Mouse (Mus musculus) C2C12 (cell line): ENCODE measurements around the gene Dhrs13. TPM values are rescaled to one million over a fixed set of nuclear protein-coding genes. Genes with fewer than 3 reads are reported as not detected.

Experiments
- H3K27me3 ChIP-seq: one replicate; pipeline ENCODE4 v1.6.1; 2011; ENCODE audit not compliant: control insufficient read depth, insufficient read depth, insufficient read length
- H3K36me3 ChIP-seq: one replicate; pipeline ENCODE4 v1.6.1; 2011; ENCODE audit not compliant: control insufficient read depth, insufficient read depth
- H3K4me3 ChIP-seq: one replicate; pipeline ENCODE4 v1.5.1; 2011; ENCODE audit warnings: mild to moderate bottlenecking, control low read depth; ENCODE audit not compliant: poor library complexity, insufficient read depth, severe bottlenecking
- H3K79me2 ChIP-seq: one replicate; pipeline ENCODE4 v1.6.1; 2011; ENCODE audit not compliant: control insufficient read depth, insufficient read depth
- H3K79me3 ChIP-seq: one replicate; pipeline ENCODE4 v1.6.1; 2011; ENCODE audit warnings: low read depth, control low read depth
- H3ac ChIP-seq: one replicate; pipeline ENCODE3; 2011; ENCODE audit warnings: low read depth; ENCODE audit not compliant: control insufficient read depth, insufficient read length
- CEBPB ChIP-seq: IDR thresholded peaks from one replicate; pipeline ENCODE4 v1.6.1; 2011; ENCODE audit warnings: low read depth, mild to moderate bottlenecking, control low read depth, moderate library complexity
- CTCF ChIP-seq: IDR thresholded peaks from one replicate; pipeline ENCODE4 v1.5.1; 2011; ENCODE audit not compliant: control insufficient read depth, insufficient read depth, insufficient read length
- FOSL1 ChIP-seq: IDR thresholded peaks from one replicate; pipeline ENCODE4 v1.8.0; 2011; ENCODE audit warnings: mild to moderate bottlenecking, low read length; ENCODE audit not compliant: poor library complexity, insufficient read depth, severe bottlenecking
- MAX ChIP-seq: IDR thresholded peaks from one replicate; pipeline ENCODE4 v1.6.1; 2011; ENCODE audit warnings: mild to moderate bottlenecking, control low read depth
- MYOD1 ChIP-seq: IDR thresholded peaks from one replicate; pipeline ENCODE4 v1.6.1; 2011; ENCODE audit warnings: low read depth; ENCODE audit not compliant: control insufficient read depth, insufficient read length
- MYOG ChIP-seq: IDR thresholded peaks from one replicate; pipeline ENCODE4 v1.6.1; 2011; ENCODE audit not compliant: control insufficient read depth, insufficient read length; ENCODE audit errors: extremely low read depth
- USF1 ChIP-seq: IDR thresholded peaks from one replicate; pipeline ENCODE4 v1.6.1; 2011; ENCODE audit warnings: low read depth, mild to moderate bottlenecking, control low read depth, moderate library complexity
- microRNA-seq: library from miRNA; unstranded; fragments of <30 nt; microRNA quantifications from one replicate; pipeline ENCODE4, GENCODE M21; 2019; ENCODE audit warnings: borderline microRNAs expressed
- polyA plus RNA-seq: library from polyadenylated mRNA; unstranded; fragments of >200 nt; fragmentation: generic; extraction: Trizol; gene quantifications from one replicate; pipeline ENCODE4 v1.2.1, GENCODE M21; 2012; ENCODE audit warnings: missing spikeins

The Dhrs13 gene
- polyA plus RNA-seq, 1 experiment = 16.7 TPM

DNA sequence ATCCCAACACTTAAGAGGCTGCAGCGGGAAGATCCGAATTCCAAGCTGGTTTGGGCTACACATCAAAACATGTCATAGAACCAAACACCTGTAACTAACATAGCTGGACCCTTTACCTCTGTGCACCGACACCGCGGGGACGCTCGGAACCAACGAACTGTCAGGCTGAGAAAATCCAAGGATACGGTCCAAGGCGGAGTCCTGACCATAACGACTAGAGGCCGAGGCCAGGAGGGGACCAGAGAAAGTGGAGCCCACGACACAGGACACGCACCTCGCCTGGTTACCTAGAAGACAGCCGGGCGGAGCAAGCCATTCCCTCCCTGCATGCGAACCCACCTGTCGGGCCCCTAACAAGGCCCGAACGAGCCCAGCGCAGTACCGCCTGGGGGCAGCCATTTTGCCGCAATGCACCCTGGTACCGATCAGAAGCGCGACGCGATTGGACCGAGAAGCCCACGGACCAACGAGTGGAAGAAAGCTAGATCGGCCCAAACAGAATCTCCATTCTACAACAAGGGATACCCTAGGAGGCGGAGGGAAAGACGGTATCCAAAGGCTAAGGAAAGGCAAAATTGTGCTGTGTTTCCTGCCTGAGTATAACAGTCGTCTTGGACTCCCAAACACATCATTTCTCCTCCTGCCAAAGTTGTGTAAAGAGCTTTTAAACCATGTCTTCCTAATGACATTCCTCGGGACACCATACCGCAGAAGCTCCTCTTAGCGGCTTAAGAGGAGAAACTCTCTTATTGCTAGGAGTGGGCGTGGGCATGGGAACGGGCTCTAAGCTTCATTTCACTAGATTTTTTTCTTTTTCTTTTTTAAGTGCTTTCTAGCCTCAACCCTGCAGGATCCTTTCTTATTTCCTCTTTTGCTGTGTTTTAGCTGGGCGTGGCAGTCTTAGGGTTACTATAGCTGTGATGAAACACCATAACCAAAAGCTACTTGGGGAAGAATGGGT, 48.2 kb downstream of the Dhrs13 start, which contains the start of gene Eral1:
TSS of gene Eral1 (minus strand) at position 423 of the 961 bp plus-strand sequence.
- TF ChIP-seq USF1 = no peak
- TF ChIP-seq CTCF = no peak
- TF ChIP-seq FOSL1 = no peak
- TF ChIP-seq MAX = no peak
- no peak for TF ChIP-seq MYOG
- TF ChIP-seq MYOD1 = no peak
- no peak for TF ChIP-seq CEBPB
- H3K27me3 ChIP-seq = no peaks in the 10 kb centered on the region
- peak within 1 kb of the TSS; percentile 84 for H3K4me3 ChIP-seq
- peak within 1 kb of the TSS; percentile 93 for H3ac ChIP-seq
- H3K36me3 ChIP-seq = peaks cover 27% of the 10 kb centered on the region
- peaks cover 16% of the 10 kb centered on the region for H3K79me2 ChIP-seq
- peaks cover 10% of the 10 kb centered on the region for H3K79me3 ChIP-seq

DNA sequence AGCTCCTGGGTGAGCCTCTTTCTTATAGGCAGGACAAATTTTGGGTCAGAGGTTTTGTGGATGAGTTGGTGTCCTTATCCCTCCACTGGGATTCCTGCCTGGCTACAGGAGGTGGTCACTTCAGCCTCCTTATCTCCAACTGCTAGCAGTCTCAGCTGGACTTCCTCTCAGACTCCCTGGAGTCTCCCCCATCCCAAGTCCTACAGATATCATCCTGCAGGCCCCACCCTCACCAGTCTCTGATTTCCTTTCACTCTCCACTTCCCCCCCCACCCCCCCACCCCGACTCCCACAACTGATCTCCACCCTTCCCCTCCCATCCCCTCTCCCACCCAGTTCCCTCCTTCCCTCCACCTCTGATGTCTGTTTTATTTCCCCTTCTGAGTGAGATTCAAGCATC, 51.5 kb downstream of the Dhrs13 start:
- Histone ChIP-seq H3K79me3 (peaks cover 10% of the 10 kb centered on the region), H3K36me3 (no peaks in the 10 kb centered on the region)
- TF ChIP-seq MAX (no peak), CEBPB (no peak), CTCF (no peak)

DNA sequence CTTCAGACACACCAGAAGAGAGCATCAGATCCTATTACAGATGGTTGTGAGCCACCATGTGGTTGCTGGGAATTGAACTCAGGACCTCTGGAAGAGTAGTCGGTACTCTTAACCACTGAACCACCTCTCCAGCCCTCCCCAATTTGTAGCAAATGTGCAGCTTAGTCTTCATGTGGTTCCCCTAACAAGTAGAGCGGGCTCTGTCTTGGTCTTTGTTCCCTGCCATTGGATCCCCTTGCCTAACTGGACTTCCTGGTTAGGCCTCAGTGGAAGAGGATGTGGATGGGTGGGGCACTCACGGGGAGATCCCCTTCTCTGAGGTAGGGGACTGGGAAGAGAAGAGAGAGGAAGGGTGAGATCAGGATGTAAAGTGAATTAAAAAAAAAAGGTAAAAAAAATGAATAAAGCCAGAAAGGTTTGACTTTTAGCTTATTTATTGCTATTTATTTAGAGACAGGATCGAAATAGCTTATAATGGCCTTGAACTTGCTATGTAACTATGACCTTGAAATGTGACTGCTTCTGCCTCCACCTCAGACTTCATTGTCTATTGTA, 54.9 kb downstream of the Dhrs13 start:
- TF ChIP-seq USF1 = no peak
- no peak for TF ChIP-seq CEBPB
- TF ChIP-seq CTCF = no peak
- no peak for TF ChIP-seq MYOD1
- TF ChIP-seq MAX = no peak
- TF ChIP-seq FOSL1 = no peak
- TF ChIP-seq MYOG = no peak
- Histone ChIP-seq H3ac (no peak overlapping the region), H3K79me3 (no peaks in the 10 kb centered on the region), H3K79me2 (no peaks in the 10 kb centered on the region), H3K36me3 (no peaks in the 10 kb centered on the region), H3K27me3 (no peaks in the 10 kb centered on the region), H3K4me3 (no peak overlapping the region)

More for the DNA sequence above, 51.5 kb downstream of the Dhrs13 start:
- Histone ChIP-seq H3ac (no peak overlapping the region), H3K4me3 (no peak overlapping the region), H3K79me2 (peaks cover 16% of the 10 kb centered on the region), H3K27me3 (no peaks in the 10 kb centered on the region)

Small RNAs within 50 kb of the gene (microRNA-seq; reads per million reads assigned to microRNA genes)
- 0.40 reads per million, percentile 3 among the genes with 10 or more reads in this experiment for gene Mir144
- not detected for gene Mir451a
- not detected for gene Mir451b

Other genes starting within 250 kb of the Dhrs13 start
- gene Gm10277, start 244.5 kb upstream of the Dhrs13 start, polyA plus RNA-seq = 0.33 TPM
- not detected for gene Pipox, start 138.2 kb upstream of the Dhrs13 start, polyA plus RNA-seq
- gene Sez6, start 101.5 kb upstream of the Dhrs13 start, polyA plus RNA-seq = not detected
- 21.9 TPM for gene Phf12, start 49.5 kb upstream of the Dhrs13 start, polyA plus RNA-seq
- 72.0 TPM for gene Flot2, start 5.7 kb downstream of the Dhrs13 start, polyA plus RNA-seq
- gene Eral1, start 48.1 kb downstream of the Dhrs13 start, polyA plus RNA-seq = 21.5 TPM
- gene Fam222b, start 62.4 kb downstream of the Dhrs13 start, polyA plus RNA-seq = 12.2 TPM
- gene Traf4, start 133.3 kb downstream of the Dhrs13 start, polyA plus RNA-seq = 99.8 TPM
- 8.9 TPM for gene Nek8, start 144.4 kb downstream of the Dhrs13 start, polyA plus RNA-seq
- gene Tlcd1, start 144.4 kb downstream of the Dhrs13 start, polyA plus RNA-seq = 15.9 TPM
- 4,612 TPM for gene Rpl23a, start 151.3 kb downstream of the Dhrs13 start, polyA plus RNA-seq
- 182 TPM for gene Rab34, start 156.2 kb downstream of the Dhrs13 start, polyA plus RNA-seq
- gene Proca1, start 161.1 kb downstream of the Dhrs13 start, polyA plus RNA-seq = 0.18 TPM
- 76.8 TPM for gene Sdf2, start 213.5 kb downstream of the Dhrs13 start, polyA plus RNA-seq
- 33.9 TPM for gene Supt6, start 213.7 kb downstream of the Dhrs13 start, polyA plus RNA-seq
- gene 2610507B11Rik, start 229.5 kb downstream of the Dhrs13 start, polyA plus RNA-seq = 82.8 TPM